Mouse (Mus musculus) heart, adult 2 months (tissue): ENCODE measurements at regions not wholly inside any gene's neighbourhood (a gene's known extent, or its start where the extent isn't known, plus 50 kb on each side); places are given as distances from the start of the nearest gene placed in this dataset.

ENCODE experiments used
- CTCF ChIP-seq: fragments of 200-600 bp; IDR thresholded peaks from 2 replicates; pipeline ENCODE4 v1.8.1; 2022; ENCODE audit warnings: antibody characterized with exemption, mild to moderate bottlenecking, moderate library complexity
- POLR2A ChIP-seq: fragments of 200-500 bp; IDR thresholded peaks from 2 replicates; pipeline ENCODE4 v1.6.1; 2011; ENCODE audit warnings: mild to moderate bottlenecking, low read depth, low read length, control low read depth; ENCODE audit not compliant: insufficient read depth

DNA sequence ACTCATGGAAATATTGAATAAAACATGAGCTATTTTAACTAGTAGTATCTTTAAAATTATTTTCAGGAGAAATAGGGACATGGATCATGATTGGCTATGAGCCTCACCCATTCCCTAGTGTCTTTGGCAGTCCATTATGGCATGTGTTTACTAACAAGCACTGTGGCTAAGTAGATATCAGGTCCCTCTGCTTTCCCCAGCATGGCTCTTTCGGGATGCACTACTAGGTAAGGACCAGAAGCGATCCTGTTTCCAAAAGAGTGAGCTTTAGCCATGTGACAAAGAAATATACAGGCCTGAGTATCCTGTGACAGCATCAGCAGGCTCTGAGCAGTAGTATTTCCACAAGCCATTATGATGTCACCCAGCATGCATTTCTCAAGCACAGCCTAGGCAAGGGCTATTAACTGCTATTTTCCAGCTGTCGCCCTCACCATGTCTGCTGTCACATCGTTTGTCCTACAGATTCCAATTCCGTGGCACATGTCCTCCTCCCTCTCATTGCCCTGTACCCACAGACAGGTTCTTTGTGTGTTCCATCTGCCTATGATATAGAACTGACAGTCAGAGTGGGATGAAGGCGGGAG lies 882.1 kb downstream of the Ntrk3 start:
- TF ChIP-seq POLR2A: no peak
- TF ChIP-seq CTCF: no peak
